Mouse (Mus musculus) forebrain, embryonic 10.5 days (tissue): ENCODE data around the gene Prune2. TPM values are rescaled to one million over a fixed set of nuclear protein-coding genes. Genes with fewer than 3 reads are reported as not detected.

ENCODE experiments used
- DNase-seq: peaks from one replicate; pipeline ENCODE4 v3.0.0-alpha.2; 2017; ENCODE audit warnings: low spot score; ENCODE audit errors: extremely low spot score
- H3K27ac ChIP-seq: fragments of 300-500 bp; sonication (generic); 2 replicates; pipeline ENCODE4 v1.5.1; 2016; ENCODE audit warnings: mild to moderate bottlenecking
- H3K27me3 ChIP-seq: fragments of 300-500 bp; sonication (generic); 2 replicates; pipeline ENCODE4 v1.6.1; 2016; ENCODE audit warnings: mild to moderate bottlenecking; ENCODE audit not compliant: poor library complexity, severe bottlenecking
- H3K36me3 ChIP-seq: fragments of 300-500 bp; sonication (generic); replicated peaks from 2 replicates; pipeline ENCODE4 v1.6.1; 2016; ENCODE audit warnings: mild to moderate bottlenecking, moderate library complexity
- H3K4me1 ChIP-seq: fragments of 300-500 bp; sonication (generic); 2 replicates; pipeline ENCODE4 v1.6.1; 2016
- H3K4me3 ChIP-seq: fragments of 300-500 bp; sonication (generic); 2 replicates; pipeline ENCODE4 v1.5.1; 2016; ENCODE audit warnings: mild to moderate bottlenecking, moderate library complexity
- H3K9me3 ChIP-seq: fragments of 300-500 bp; sonication (generic); 2 replicates; pipeline ENCODE4 v1.6.1; 2016; ENCODE audit warnings: mild to moderate bottlenecking, moderate library complexity
- WGBS: fragments of 180-500 bp; shearing (Covaris S2); methylation state at CpG from one replicate; pipeline ENCODE4 v1.1.7; 2016; 5-methylcytosine and 5-hydroxymethylcytosine counted together
- polyA plus RNA-seq: library from polyadenylated mRNA; unstranded; fragments of >200 nt; fragmentation: Nextera tagmentation; extraction: Ambion mirVana; gene quantifications from 2 replicates; pipeline ENCODE4 v1.2.1, GENCODE M21; 2016

Gene Prune2
- polyA plus RNA-seq, 1 experiment from 2014 or later: 1.5 TPM

GRCm38 (mm10) chr19:17240170-17241077, 284.5 kb downstream of the Prune2 start:
- no peaks in the 10 kb centered on the region for H3K27me3 ChIP-seq
- no peak for DNase-seq
- no peak overlapping the region for H3K4me3 ChIP-seq
- no peaks in the 10 kb centered on the region for H3K9me3 ChIP-seq
- no peak overlapping the region for H3K27ac ChIP-seq
- 0 out of 2 replicates have a peak, but pooled peaks cover 2% of the 10 kb centered on the region for H3K4me1 ChIP-seq
- no peaks in the 10 kb centered on the region for H3K36me3 ChIP-seq
- WGBS: 86% methylated on average over 7 of the region's 7 CpGs

GRCm38 (mm10) chr19:17241206-17241605, 285.3 kb downstream of the Prune2 start:
- no peak overlapping the region for H3K4me3 ChIP-seq
- WGBS: 86% methylated on average over 1 of the region's 1 CpGs
- no peak for DNase-seq
- no peak overlapping the region for H3K27ac ChIP-seq
- H3K9me3 ChIP-seq: no peaks in the 10 kb centered on the region
- 0 out of 2 replicates have a peak, but pooled peaks cover 2% of the 10 kb centered on the region for H3K4me1 ChIP-seq
- no peaks in the 10 kb centered on the region for H3K27me3 ChIP-seq
- no peaks in the 10 kb centered on the region for H3K36me3 ChIP-seq

DNA sequence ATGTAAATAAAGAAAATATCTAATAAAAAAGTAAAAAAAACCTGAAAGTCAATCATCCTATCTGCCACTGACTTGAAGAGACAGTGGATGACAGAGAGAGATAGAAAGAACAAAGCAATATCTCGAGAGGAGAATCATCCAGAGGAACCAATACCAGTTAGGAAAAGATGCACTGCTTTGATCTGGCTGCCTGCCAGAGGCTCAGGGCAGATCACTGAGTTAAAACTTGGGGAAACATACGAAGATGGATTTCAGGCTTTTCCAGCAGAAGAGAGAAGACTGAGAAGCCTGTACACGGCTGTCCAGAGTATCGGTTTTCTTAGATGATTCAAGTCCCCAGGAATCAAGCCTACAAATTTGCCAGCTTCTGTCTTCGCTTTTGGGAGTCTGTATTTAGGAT, 287.0 kb downstream of the Prune2 start:
- Histone ChIP-seq H3K27ac (no peak overlapping the region), H3K27me3 (no peaks in the 10 kb centered on the region), H3K36me3 (no peaks in the 10 kb centered on the region), H3K4me3 (no peak overlapping the region), H3K4me1 (0 out of 2 replicates have a peak, but pooled peaks cover 2% of the 10 kb centered on the region), H3K9me3 (no peaks in the 10 kb centered on the region)
- WGBS: 89% methylated on average over 5 of the region's 5 CpGs
- DNase-seq: no peak

DNA sequence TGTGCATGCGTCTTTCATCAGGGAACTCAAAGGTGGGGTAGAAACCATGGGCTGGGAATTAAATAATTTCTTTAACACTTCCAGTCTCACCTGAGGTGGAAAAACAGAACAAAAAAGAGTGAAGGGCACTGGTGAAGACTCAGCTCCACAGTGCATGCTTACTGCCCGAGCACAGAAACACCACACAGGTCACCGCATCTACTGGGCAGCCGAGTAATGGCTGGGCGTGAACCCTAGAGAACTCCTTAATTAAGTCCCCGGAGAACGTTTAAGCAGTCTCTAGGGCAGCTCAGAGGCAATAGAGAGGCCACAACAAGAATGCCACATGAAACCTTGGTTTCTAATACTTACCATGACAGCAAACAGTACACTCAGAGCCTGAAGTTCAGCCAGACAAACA, 288.6 kb downstream of the Prune2 start:
- H3K9me3 ChIP-seq: no peaks in the 10 kb centered on the region
- WGBS: 80% methylated on average over 7 of the region's 7 CpGs
- H3K27ac ChIP-seq: no peak overlapping the region
- 0 out of 2 replicates have a peak, but pooled peaks cover 2% of the 10 kb centered on the region for H3K4me1 ChIP-seq
- no peak overlapping the region for H3K4me3 ChIP-seq
- H3K36me3 ChIP-seq: no peaks in the 10 kb centered on the region
- no peaks in the 10 kb centered on the region for H3K27me3 ChIP-seq
- no peak for DNase-seq

GRCm38 (mm10) chr19:17247352-17247925, 291.5 kb downstream of the Prune2 start:
- no peak for DNase-seq
- H3K4me1 ChIP-seq: 0 out of 2 replicates have a peak, but pooled peaks cover 2% of the 10 kb centered on the region
- no peaks in the 10 kb centered on the region for H3K9me3 ChIP-seq
- no peak overlapping the region for H3K4me3 ChIP-seq
- no peak overlapping the region for H3K27ac ChIP-seq
- H3K27me3 ChIP-seq: no peaks in the 10 kb centered on the region
- no peaks in the 10 kb centered on the region for H3K36me3 ChIP-seq
- WGBS: 91% methylated on average over 8 of the region's 8 CpGs

GRCm38 (mm10) chr19:17249691-17250090, 293.8 kb downstream of the Prune2 start:
- Histone ChIP-seq H3K9me3 (no peaks in the 10 kb centered on the region), H3K36me3 (no peaks in the 10 kb centered on the region), H3K27me3 (0 out of 2 replicates have a peak, but pooled peaks cover 4% of the 10 kb centered on the region), H3K4me1 (peaks cover 12% of the 10 kb centered on the region), H3K27ac (no peak overlapping the region), H3K4me3 (no peak overlapping the region)
- no peak for DNase-seq
- WGBS: 90% methylated on average over 9 of the region's 9 CpGs

DNA sequence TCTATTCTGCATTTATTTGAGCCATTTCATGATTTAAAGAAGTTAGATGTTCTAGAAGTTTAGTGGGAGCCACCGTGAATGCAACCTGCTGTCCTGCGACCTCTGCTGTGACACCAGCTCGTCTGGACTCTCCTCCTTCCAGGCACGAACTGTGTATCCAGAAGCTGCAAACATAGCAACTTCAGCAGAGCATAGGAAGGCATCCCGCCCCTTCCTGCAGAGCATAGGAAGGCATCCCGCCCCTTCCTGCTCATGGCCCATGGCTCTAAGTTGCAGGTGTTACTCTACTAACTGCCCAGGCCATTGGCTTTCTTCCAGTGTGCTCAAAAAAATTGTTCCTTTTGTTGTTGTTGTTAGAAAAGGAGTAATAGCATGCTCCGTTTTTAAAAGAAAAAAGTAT, 294.9 kb downstream of the Prune2 start:
- Histone ChIP-seq H3K4me1 (peaks cover 22% of the 10 kb centered on the region), H3K27ac (no peak overlapping the region), H3K4me3 (no peak overlapping the region), H3K36me3 (no peaks in the 10 kb centered on the region), H3K27me3 (0 out of 2 replicates have a peak, but pooled peaks cover 4% of the 10 kb centered on the region), H3K9me3 (no peaks in the 10 kb centered on the region)
- WGBS: 86% methylated on average over 7 of the region's 7 CpGs
- DNase-seq: no peak

DNA sequence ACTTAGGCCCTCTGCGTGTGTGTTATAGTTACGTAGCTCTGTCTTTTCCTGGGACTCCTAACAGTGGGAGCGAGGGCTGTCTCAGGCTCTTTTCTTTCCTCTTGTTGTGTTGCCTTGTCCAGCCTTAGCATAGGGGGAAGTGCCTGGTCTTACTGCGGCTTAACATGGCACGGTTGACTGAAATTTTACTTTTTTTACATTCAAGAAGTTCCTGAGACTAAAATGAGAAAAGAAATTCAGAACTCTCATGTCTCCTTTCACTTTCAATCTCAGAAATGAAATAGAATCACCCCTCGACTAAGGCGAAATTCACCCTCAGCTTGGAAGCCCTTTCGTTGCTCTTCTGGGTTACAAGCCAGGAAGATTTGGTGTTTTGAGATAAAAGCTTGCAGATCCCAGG, 295.5 kb downstream of the Prune2 start:
- DNase-seq: no peak
- Histone ChIP-seq H3K27ac (no peak overlapping the region), H3K27me3 (0 out of 2 replicates have a peak, but pooled peaks cover 4% of the 10 kb centered on the region), H3K4me3 (no peak overlapping the region), H3K36me3 (no peaks in the 10 kb centered on the region), H3K9me3 (no peaks in the 10 kb centered on the region), H3K4me1 (peaks cover 29% of the 10 kb centered on the region)
- 88% methylated on average over 8 of the region's 8 CpGs for WGBS

DNA sequence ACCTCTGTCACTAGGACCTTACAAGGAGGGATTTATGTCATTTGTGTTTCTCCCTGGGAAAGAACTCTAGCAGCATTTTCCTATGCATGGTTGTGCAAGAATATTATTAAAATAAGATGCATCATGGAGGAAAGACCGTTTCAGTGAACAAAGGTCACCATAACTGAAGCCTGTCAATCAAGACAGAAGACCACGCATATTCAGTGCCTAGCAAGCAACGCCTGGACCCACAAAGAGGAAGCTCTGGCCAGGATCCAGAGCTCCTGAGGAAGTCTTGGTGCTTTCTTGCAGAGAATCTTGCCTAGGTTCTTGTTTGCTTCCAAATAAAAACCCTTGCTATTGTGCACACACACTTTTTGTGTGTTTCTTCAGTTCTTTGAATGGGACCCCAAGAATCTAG, 296.9 kb downstream of the Prune2 start:
- Histone ChIP-seq H3K4me3 (no peak overlapping the region), H3K27ac (no peak overlapping the region), H3K4me1 (peaks cover 38% of the 10 kb centered on the region), H3K36me3 (no peaks in the 10 kb centered on the region), H3K9me3 (no peaks in the 10 kb centered on the region), H3K27me3 (0 out of 2 replicates have a peak, but pooled peaks cover 4% of the 10 kb centered on the region)
- no peak for DNase-seq
- WGBS: 79% methylated on average over 3 of the region's 3 CpGs

GRCm38 (mm10) chr19:17255511-17255910, 299.6 kb downstream of the Prune2 start:
- H3K9me3 ChIP-seq: no peaks in the 10 kb centered on the region
- WGBS: 54% methylated on average over 4 of the region's 4 CpGs
- DNase-seq: no peak
- no peaks in the 10 kb centered on the region for H3K36me3 ChIP-seq
- H3K27ac ChIP-seq: no peak overlapping the region
- H3K27me3 ChIP-seq: 0 out of 2 replicates have a peak, but pooled peaks cover 4% of the 10 kb centered on the region
- peaks cover 38% of the 10 kb centered on the region for H3K4me1 ChIP-seq
- no peak overlapping the region for H3K4me3 ChIP-seq

DNA sequence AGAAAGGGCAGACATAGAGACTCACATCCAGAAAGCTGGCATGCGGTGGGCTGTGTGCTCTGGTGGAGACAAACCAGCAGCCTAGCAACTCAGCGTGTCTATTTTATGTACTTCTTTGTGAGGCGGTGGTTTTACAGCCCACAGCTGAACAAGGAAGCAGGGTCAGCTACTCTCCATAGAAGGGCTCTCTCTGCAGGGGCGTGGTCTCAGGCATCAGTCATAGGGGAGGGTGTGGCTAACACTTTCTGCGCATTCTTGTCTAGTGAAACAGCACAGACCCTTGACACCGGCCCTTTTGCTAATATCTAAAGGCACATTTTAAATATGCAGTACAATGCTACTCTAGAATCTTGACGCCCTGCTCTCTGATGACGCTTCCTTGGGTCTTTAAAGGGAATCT, 300.5 kb downstream of the Prune2 start:
- 83% methylated on average over 8 of the region's 8 CpGs for WGBS

DNA sequence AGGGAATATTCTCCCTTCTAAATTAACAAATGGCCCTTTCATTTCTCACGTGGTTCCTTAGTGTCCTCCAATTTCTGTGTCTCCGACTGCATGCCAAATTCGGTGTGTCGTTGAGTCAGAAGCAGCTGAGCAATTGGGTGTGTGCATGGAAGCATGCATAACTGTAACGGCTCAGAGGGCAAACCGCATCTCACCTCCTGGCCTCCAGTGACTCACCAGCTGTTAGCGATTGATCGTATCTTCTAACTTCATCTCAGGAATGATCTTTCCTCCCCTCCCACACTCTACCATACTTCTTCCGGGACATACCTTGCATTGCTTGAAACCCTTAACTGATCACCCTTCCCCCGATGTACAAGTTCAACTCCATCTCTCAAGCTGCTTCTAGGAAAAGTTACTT, 300.9 kb downstream of the Prune2 start:
- Histone ChIP-seq H3K4me1 (peaks cover 38% of the 10 kb centered on the region), H3K9me3 (no peaks in the 10 kb centered on the region), H3K36me3 (no peaks in the 10 kb centered on the region), H3K27me3 (0 out of 2 replicates have a peak, but pooled peaks cover 4% of the 10 kb centered on the region), H3K27ac (no peak overlapping the region), H3K4me3 (no peak overlapping the region)
- no peak for DNase-seq
- 90% methylated on average over 10 of the region's 10 CpGs for WGBS

More for the DNA sequence above, 300.5 kb downstream of the Prune2 start:
- 0 out of 2 replicates have a peak, but pooled peaks cover 4% of the 10 kb centered on the region for H3K27me3 ChIP-seq
- peaks cover 38% of the 10 kb centered on the region for H3K4me1 ChIP-seq
- no peaks in the 10 kb centered on the region for H3K9me3 ChIP-seq
- no peak for DNase-seq
- H3K36me3 ChIP-seq: no peaks in the 10 kb centered on the region
- H3K27ac ChIP-seq: no peak overlapping the region
- H3K4me3 ChIP-seq: no peak overlapping the region

- no peaks in the 10 kb centered on the region for H3K9me3 ChIP-seq
- 92% methylated on average over 2 of the region's 2 CpGs for WGBS
- no peak for DNase-seq
- H3K4me3 ChIP-seq: no peak overlapping the region
- H3K27me3 ChIP-seq: no peaks in the 10 kb centered on the region
- H3K27ac ChIP-seq: no peak overlapping the region
- no peaks in the 10 kb centered on the region for H3K4me1 ChIP-seq
- no peaks in the 10 kb centered on the region for H3K36me3 ChIP-seq
Observed at GRCm38 (mm10) chr19:17263181-17263580, 307.3 kb downstream of the Prune2 start.
